Mouse (Mus musculus): Measurements from ENCODE around the gene Rhebl1. TPM values are rescaled to one million over a fixed set of nuclear protein-coding genes. Genes with fewer than 3 reads are reported as not detected.

The Rhebl1 gene
- polyA plus RNA-seq (2012; rRNA removed), result 1.5 and 1.6 TPM in 2 replicates

GRCm38 (mm10) chr15:98893940-98894745 is at the start of gene Rhebl1:
TSS of gene Rhebl1 (minus strand) at chr15:98894540.

GRCm38 (mm10) chr15:98934217-98934839 is 40.0 kb upstream of the Rhebl1 start, which contains the start of gene Tuba1b:
TSS of gene Tuba1b (minus strand) at chr15:98934565.

GRCm38 (mm10) chr15:98917538-98918498 is 23.5 kb upstream of the Rhebl1 start, which contains the start of gene Lmbr1l:
TSS of gene Lmbr1l (minus strand) at chr15:98918231.

GRCm38 (mm10) chr15:98897928-98898800 is 3.8 kb upstream of the Rhebl1 start, which contains the start of gene Dhh:
TSS of gene Dhh (minus strand) at chr15:98898540.

GRCm38 (mm10) chr15:98871070-98871915 is 23.0 kb downstream of the Rhebl1 start, which contains the start of gene Kmt2d:
TSS of gene Kmt2d (minus strand) at chr15:98871204.

GRCm38 (mm10) chr15:98830736-98831683 is 63.3 kb downstream of the Rhebl1 start, which contains the start of gene Prkag1:
TSS of gene Prkag1 (minus strand) at chr15:98831521.

Other genes with a start within 250 kb of the Rhebl1 start
- gene Ddx23, start 231.6 kb downstream of the Rhebl1 start, polyA plus RNA-seq (2012; rRNA removed), result 16.7 and 18.6 TPM in 2 replicates
- gene Rnd1, start 217.1 kb downstream of the Rhebl1 start, polyA plus RNA-seq (2012; rRNA removed), result 1.9 and 2.1 TPM in 2 replicates
- gene Ccdc65, start 186.3 kb downstream of the Rhebl1 start, polyA plus RNA-seq (2012; rRNA removed), result 0.03 and 0.04 TPM in 2 replicates
- 136 and 198 TPM in 2 replicates for gene Fkbp11, start 166.3 kb downstream of the Rhebl1 start, polyA plus RNA-seq (2012; rRNA removed)
- 17.4 and 22.0 TPM in 2 replicates for gene Arf3, start 131.3 kb downstream of the Rhebl1 start, polyA plus RNA-seq (2012; rRNA removed)
- 0.03 and 0.07 TPM in 2 replicates for gene Wnt10b, start 116.4 kb downstream of the Rhebl1 start, polyA plus RNA-seq (2012; rRNA removed)
- not detected in 2 replicates for gene Wnt1, start 104.7 kb downstream of the Rhebl1 start, polyA plus RNA-seq (2012; rRNA removed)
- 0.01 and 0.02 TPM in 2 replicates for gene Ddn, start 85.0 kb downstream of the Rhebl1 start, polyA plus RNA-seq (2012; rRNA removed)
- gene Prkag1, start 63.0 kb downstream of the Rhebl1 start, polyA plus RNA-seq (2012; rRNA removed), result 47.3 and 53.3 TPM in 2 replicates
- 3.5 and 6.2 TPM in 2 replicates for gene Kmt2d, start 23.3 kb downstream of the Rhebl1 start, polyA plus RNA-seq (2012; rRNA removed)
- gene Dhh, start 4.0 kb upstream of the Rhebl1 start, polyA plus RNA-seq (2012; rRNA removed), result 0.14 and 0.16 TPM in 2 replicates
- 15.8 and 17.4 TPM in 2 replicates for gene Lmbr1l, start 23.7 kb upstream of the Rhebl1 start, polyA plus RNA-seq (2012; rRNA removed)
- 760 and 830 TPM in 2 replicates for gene Tuba1b, start 40.0 kb upstream of the Rhebl1 start, polyA plus RNA-seq (2012; rRNA removed)
- gene Gm49450, start 59.0 kb upstream of the Rhebl1 start, polyA plus RNA-seq (2012; rRNA removed), result 0.19 TPM in 1 of 2 replicates, not detected in the other
- gene Tuba1a, start 59.2 kb upstream of the Rhebl1 start, polyA plus RNA-seq (2012; rRNA removed), result 31.0 and 37.6 TPM in 2 replicates
- gene Tuba1c, start 135.4 kb upstream of the Rhebl1 start, polyA plus RNA-seq (2012; rRNA removed), result 221 and 258 TPM in 2 replicates
- gene Prph, start 160.6 kb upstream of the Rhebl1 start, polyA plus RNA-seq (2012; rRNA removed), result 0.17 and 0.37 TPM in 2 replicates
- 6.3 and 9.4 TPM in 2 replicates for gene Troap, start 180.0 kb upstream of the Rhebl1 start, polyA plus RNA-seq (2012; rRNA removed)
- gene C1ql4, start 193.3 kb upstream of the Rhebl1 start, polyA plus RNA-seq (2012; rRNA removed), result 0.02 and 0.07 TPM in 2 replicates
- gene Dnajc22, start 198.6 kb upstream of the Rhebl1 start, polyA plus RNA-seq (2012; rRNA removed), result 32.2 and 35.9 TPM in 2 replicates
- 5.8 and 6.0 TPM in 2 replicates for gene Spats2, start 231.4 kb upstream of the Rhebl1 start, polyA plus RNA-seq (2012; rRNA removed)